Mouse (Mus musculus) bone marrow macrophage, adult 2 months (primary cell): ENCODE results near the gene Olfr1484. TPM values are rescaled to one million over a fixed set of nuclear protein-coding genes. Genes with fewer than 3 reads are reported as not detected.
"Not testable (repeated sequence)": the region's sequence is repeated elsewhere in the genome, so short reads cannot be mapped to it uniquely, and the experiment has no call there.

ENCODE experiments used
- H3K27ac ChIP-seq: 2 replicates; pipeline ENCODE4 v1.5.1; 2012; ENCODE audit warnings: low read depth, low read length; ENCODE audit not compliant: insufficient read depth
- H3K4me1 ChIP-seq: 2 replicates; pipeline ENCODE4 v1.6.1; 2012; ENCODE audit warnings: low read length; ENCODE audit not compliant: control insufficient read depth, insufficient read depth
- H3K4me3 ChIP-seq: 2 replicates; pipeline ENCODE4 v1.5.1; 2012; ENCODE audit warnings: mild to moderate bottlenecking, low read length, moderate library complexity; ENCODE audit not compliant: insufficient read depth
- CTCF ChIP-seq: IDR thresholded peaks from 2 replicates; pipeline ENCODE4 v1.5.1; 2012; ENCODE audit warnings: low read depth, mild to moderate bottlenecking, low read length, moderate library complexity
- POLR2A ChIP-seq: IDR thresholded peaks from 2 replicates; pipeline ENCODE4 v1.6.1; 2012; ENCODE audit warnings: mild to moderate bottlenecking, low read depth, low read length, borderline replicate concordance
- polyA plus RNA-seq: library from polyadenylated mRNA; stranded (reverse); fragments of >200 nt; gene quantifications from 2 replicates; pipeline ENCODE4 v1.2.4, GENCODE M21; 2012; ENCODE audit not compliant: missing spikeins, insufficient read depth, insufficient read length

The Olfr1484 gene
- not detected in 2 replicates for polyA plus RNA-seq

GRCm38 (mm10) chr19:13583211-13583610, at the start of gene Olfr1484:
Olfr1484 (plus strand) TSS chr19:13583511.
- TF ChIP-seq POLR2A (no peak), CTCF (no peak)
- no peak within 1 kb of the TSS for H3K27ac ChIP-seq
- H3K4me3 ChIP-seq, result no peak within 1 kb of the TSS
- H3K4me1 ChIP-seq, result no peaks in the 10 kb centered on the region

- H3K27ac ChIP-seq, H3K4me1 ChIP-seq, H3K4me3 ChIP-seq: not testable (repeated sequence)
Observed at GRCm38 (mm10) chr19:13617075-13617474, 33.8 kb downstream of the Olfr1484 start, which contains the start of gene Olfr1487. Olfr1487 (plus strand) TSS chr19:13617375.

- Histone ChIP-seq H3K27ac (no peak within 1 kb of the TSS), H3K4me1 (no peaks in the 10 kb centered on the region), H3K4me3 (no peak within 1 kb of the TSS)
- TF ChIP-seq CTCF (no peak), POLR2A (no peak)
Observed at GRCm38 (mm10) chr19:13631321-13631720, 48.0 kb downstream of the Olfr1484 start, which contains the start of gene Olfr1489. Olfr1489 (plus strand) TSS chr19:13631621.

Other genes starting within 250 kb of the Olfr1484 start
- gene Olfr1466, start 244.6 kb upstream of the Olfr1484 start, polyA plus RNA-seq, result not detected in 2 replicates
- not detected in 2 replicates for gene Olfr1467, start 221.3 kb upstream of the Olfr1484 start, polyA plus RNA-seq
- not detected in 2 replicates for gene Olfr1469, start 175.7 kb upstream of the Olfr1484 start, polyA plus RNA-seq
- gene Olfr1471, start 140.1 kb upstream of the Olfr1484 start, polyA plus RNA-seq, result not detected in 2 replicates
- not detected in 2 replicates for gene Olfr1472, start 127.4 kb upstream of the Olfr1484 start, polyA plus RNA-seq
- not detected in 2 replicates for gene Olfr1474, start 113.9 kb upstream of the Olfr1484 start, polyA plus RNA-seq
- gene Olfr1475, start 103.3 kb upstream of the Olfr1484 start, polyA plus RNA-seq, result not detected in 2 replicates
- not detected in 2 replicates for gene Olfr1477, start 83.0 kb upstream of the Olfr1484 start, polyA plus RNA-seq
- gene Olfr1480, start 55.6 kb upstream of the Olfr1484 start, polyA plus RNA-seq, result not detected in 2 replicates
- gene Olfr1487, start 33.9 kb downstream of the Olfr1484 start, polyA plus RNA-seq, result not detected in 2 replicates
- gene Olfr1489, start 48.1 kb downstream of the Olfr1484 start, polyA plus RNA-seq, result 0.13 and 0.19 TPM in 2 replicates
- not detected in 2 replicates for gene Olfr1490, start 67.6 kb downstream of the Olfr1484 start, polyA plus RNA-seq
- not detected in 2 replicates for gene Olfr1491, start 113.8 kb downstream of the Olfr1484 start, polyA plus RNA-seq
- not detected in 2 replicates for gene Olfr1493-ps1, start 139.8 kb downstream of the Olfr1484 start, polyA plus RNA-seq
- gene Olfr1494, start 156.2 kb downstream of the Olfr1484 start, polyA plus RNA-seq, result not detected in 2 replicates
- gene Olfr1495, start 181.1 kb downstream of the Olfr1484 start, polyA plus RNA-seq, result not detected in 2 replicates
- gene Olfr1496, start 194.4 kb downstream of the Olfr1484 start, polyA plus RNA-seq, result 0.37 TPM in 1 of 2 replicates, not detected in the other
- not detected in 2 replicates for gene Olfr1497, start 214.7 kb downstream of the Olfr1484 start, polyA plus RNA-seq
- gene Olfr1499, start 235.9 kb downstream of the Olfr1484 start, polyA plus RNA-seq, result not detected in 2 replicates
- gene Olfr1500, start 247.0 kb downstream of the Olfr1484 start, polyA plus RNA-seq, result not detected in 2 replicates